Mouse (Mus musculus) neural tube, embryonic 11.5 days (tissue): ENCODE data around the gene Gdf15. TPM values are rescaled to one million over a fixed set of nuclear protein-coding genes. Genes with fewer than 3 reads are reported as not detected.

Experiments
- ATAC-seq: fragments of 200-750 bp; cut with Nextera tagmentation; 2 replicates; pipeline ENCODE4 v1.8.0; 2017; ENCODE audit warnings: moderate number of reproducible peaks, mild to moderate bottlenecking, moderate TSS enrichment, moderate library complexity; ENCODE audit not compliant: insufficient read depth, low FRiP score, low TSS enrichment
- DNase-seq: peaks from one replicate; pipeline ENCODE4 v3.0.0-alpha.2; 2015; ENCODE audit warnings: low spot score
- H3K27ac ChIP-seq: fragments of 300-500 bp; sonication (generic); 2 replicates; pipeline ENCODE4 v1.5.1; 2014; ENCODE audit warnings: low read depth, mild to moderate bottlenecking, low read length
- H3K27me3 ChIP-seq: fragments of 300-500 bp; sonication (generic); 2 replicates; pipeline ENCODE4 v1.6.1; 2014; ENCODE audit warnings: mild to moderate bottlenecking, low read length, mixed read lengths; ENCODE audit not compliant: control insufficient read depth, insufficient read depth
- H3K36me3 ChIP-seq: fragments of 300-500 bp; sonication (generic); 2 replicates; pipeline ENCODE4 v1.6.1; 2014; ENCODE audit warnings: mild to moderate bottlenecking, low read length, moderate library complexity, mixed read lengths; ENCODE audit not compliant: control insufficient read depth, insufficient read depth
- H3K4me1 ChIP-seq: fragments of 300-500 bp; sonication (generic); 2 replicates; pipeline ENCODE4 v1.6.1; 2014; ENCODE audit warnings: low read length, mixed read lengths; ENCODE audit not compliant: control insufficient read depth, insufficient read depth
- H3K4me2 ChIP-seq: fragments of 300-500 bp; sonication (generic); 2 replicates; pipeline ENCODE4 v1.6.1; 2014; ENCODE audit warnings: low read depth, mild to moderate bottlenecking, moderate library complexity
- H3K4me3 ChIP-seq: fragments of 300-500 bp; sonication (generic); 2 replicates; pipeline ENCODE4 v1.5.1; 2014; ENCODE audit warnings: low read depth, low read length
- H3K9ac ChIP-seq: fragments of 300-500 bp; sonication (generic); 2 replicates; pipeline ENCODE4 v1.6.1; 2014; ENCODE audit warnings: mild to moderate bottlenecking, low read length
- H3K9me3 ChIP-seq: fragments of 300-500 bp; sonication (generic); 2 replicates; pipeline ENCODE4 v1.6.1; 2016; ENCODE audit warnings: low read length; ENCODE audit not compliant: control insufficient read depth
- WGBS: fragments of 180-500 bp; shearing (Covaris S2); extraction: QIAGEN DNeasy Blood & Tissue Kit; methylation state at CpG from one replicate; pipeline ENCODE4 v1.1.7; 2014; 5-methylcytosine and 5-hydroxymethylcytosine counted together
- polyA plus RNA-seq: library from polyadenylated mRNA; unstranded; fragments of >200 nt; fragmentation: Nextera tagmentation; extraction: Ambion mirVana; gene quantifications from 2 replicates; pipeline ENCODE4 v1.2.1, GENCODE M21; 2014

Gdf15 gene
- 0.28 TPM in 1 of 2 replicates, not detected in the other for polyA plus RNA-seq

GRCm38 (mm10) chr8:70632346-70632892 lies at the start of gene Gdf15:
TSS of gene Gdf15 (minus strand) at chr8:70632456.
- Histone ChIP-seq H3K4me1 (peaks cover 10% of the 10 kb centered on the region; the same call in 1 of the 2 replicates), H3K27me3 (peaks cover 11% of the 10 kb centered on the region), H3K9me3 (no peaks in the 10 kb centered on the region), H3K4me2 (no peak within 1 kb of the TSS), H3K9ac (no peak within 1 kb of the TSS), H3K36me3 (no peaks in the 10 kb centered on the region), H3K4me3 (no peak within 1 kb of the TSS), H3K27ac (no peak within 1 kb of the TSS)
- no peak for DNase-seq
- WGBS = 76% methylated on average over 6 of the region's 6 CpGs
- ATAC-seq = no peak

- H3K9ac ChIP-seq = no peak overlapping the region
- H3K36me3 ChIP-seq = peaks cover 8% of the 10 kb centered on the region
- H3K4me2 ChIP-seq = no peak overlapping the region
- H3K27ac ChIP-seq = no peak overlapping the region
- WGBS = 80% methylated on average over 3 of the region's 3 CpGs
- no peaks in the 10 kb centered on the region for H3K9me3 ChIP-seq
- no peaks in the 10 kb centered on the region for H3K27me3 ChIP-seq
- peaks cover 4% of the 10 kb centered on the region for H3K4me1 ChIP-seq
- no peak for ATAC-seq
- no peak overlapping the region for H3K4me3 ChIP-seq
- no peak for DNase-seq
These were observed 49.2 kb upstream of the Gdf15 start for GRCm38 (mm10) chr8:70681410-70681809.

GRCm38 (mm10) chr8:70680039-70680438 lies 47.8 kb upstream of the Gdf15 start:
- Histone ChIP-seq H3K4me2 (no peak overlapping the region), H3K4me1 (peaks cover 4% of the 10 kb centered on the region), H3K27me3 (no peaks in the 10 kb centered on the region), H3K9me3 (no peaks in the 10 kb centered on the region), H3K27ac (no peak overlapping the region), H3K9ac (no peak overlapping the region), H3K4me3 (no peak overlapping the region), H3K36me3 (peaks cover 8% of the 10 kb centered on the region)
- DNase-seq (no peak), ATAC-seq (no peak)
- 81% methylated on average over 3 of the region's 3 CpGs for whole genome bisulfite sequencing

GRCm38 (mm10) chr8:70679404-70679803 lies 47.1 kb upstream of the Gdf15 start:
- no peak for ATAC-seq
- WGBS = 96% methylated on average over 4 of the region's 4 CpGs

GRCm38 (mm10) chr8:70678679-70679078 lies 46.4 kb upstream of the Gdf15 start:
- H3K4me1 ChIP-seq = peaks cover 10% of the 10 kb centered on the region
- no peaks in the 10 kb centered on the region for H3K9me3 ChIP-seq
- ATAC-seq = no peak
- peaks cover 8% of the 10 kb centered on the region for H3K36me3 ChIP-seq
- no peak for DNase-seq
- H3K27ac ChIP-seq = no peak overlapping the region
- no peak overlapping the region for H3K4me3 ChIP-seq
- H3K9ac ChIP-seq = no peak overlapping the region
- no peak overlapping the region for H3K4me2 ChIP-seq
- no peaks in the 10 kb centered on the region for H3K27me3 ChIP-seq

More at GRCm38 (mm10) chr8:70679404-70679803, 47.1 kb upstream of the Gdf15 start:
- Histone ChIP-seq H3K4me2 (no peak overlapping the region), H3K9ac (no peak overlapping the region), H3K27me3 (no peaks in the 10 kb centered on the region), H3K4me3 (no peak overlapping the region), H3K36me3 (peaks cover 8% of the 10 kb centered on the region), H3K27ac (no peak overlapping the region), H3K4me1 (peaks cover 4% of the 10 kb centered on the region), H3K9me3 (no peaks in the 10 kb centered on the region)
- DNase-seq = no peak

- DNase-seq = no peak
- ATAC-seq = no peak
- H3K9me3 ChIP-seq = no peaks in the 10 kb centered on the region
These were observed 45.3 kb upstream of the Gdf15 start for GRCm38 (mm10) chr8:70677451-70678080.

GRCm38 (mm10) chr8:70675336-70675735 lies 43.1 kb upstream of the Gdf15 start:
- no peak overlapping the region for H3K4me3 ChIP-seq
- no peak for ATAC-seq
- no peak for DNase-seq
- peaks cover 8% of the 10 kb centered on the region for H3K36me3 ChIP-seq
- peaks cover 7% of the 10 kb centered on the region for H3K4me1 ChIP-seq
- no peak overlapping the region for H3K4me2 ChIP-seq
- 100% methylated on average over 1 of the region's 1 CpGs for WGBS
- H3K9me3 ChIP-seq = no peaks in the 10 kb centered on the region
- H3K9ac ChIP-seq = no peak overlapping the region
- no peak overlapping the region for H3K27ac ChIP-seq
- H3K27me3 ChIP-seq = no peaks in the 10 kb centered on the region

More at GRCm38 (mm10) chr8:70677451-70678080, 45.3 kb upstream of the Gdf15 start:
- H3K4me2 ChIP-seq = no peak overlapping the region
- no peaks in the 10 kb centered on the region for H3K27me3 ChIP-seq
- no peak overlapping the region for H3K4me3 ChIP-seq
- 0 out of 2 replicates have a peak overlapping the region, but pooled peaks have one; percentile 19 for H3K9ac ChIP-seq
- peaks cover 10% of the 10 kb centered on the region for H3K4me1 ChIP-seq
- H3K27ac ChIP-seq = no peak overlapping the region
- 92% methylated on average over 15 of the region's 15 CpGs for WGBS
- peaks cover 8% of the 10 kb centered on the region for H3K36me3 ChIP-seq

GRCm38 (mm10) chr8:70674716-70675115 lies 42.5 kb upstream of the Gdf15 start:
- DNase-seq (no peak), ATAC-seq (no peak)
- WGBS = 82% methylated on average over 4 of the region's 4 CpGs
- no peak overlapping the region for H3K4me2 ChIP-seq
- H3K4me1 ChIP-seq = peaks cover 7% of the 10 kb centered on the region
- no peak overlapping the region; the same call in 1 of the 2 replicates for H3K9ac ChIP-seq
- no peak overlapping the region for H3K4me3 ChIP-seq
- H3K36me3 ChIP-seq = peaks cover 8% of the 10 kb centered on the region
- no peaks in the 10 kb centered on the region for H3K27me3 ChIP-seq
- no peaks in the 10 kb centered on the region for H3K9me3 ChIP-seq
- no peak overlapping the region for H3K27ac ChIP-seq

GRCm38 (mm10) chr8:70674109-70674508 lies 41.9 kb upstream of the Gdf15 start:
- Histone ChIP-seq H3K9me3 (no peaks in the 10 kb centered on the region), H3K4me2 (peak overlapping the region; percentile 76), H3K4me3 (peak overlapping the region; percentile 50), H3K9ac (peak overlapping the region; percentile 66), H3K36me3 (peaks cover 8% of the 10 kb centered on the region), H3K27ac (peak overlapping the region; percentile 78), H3K4me1 (peaks cover 7% of the 10 kb centered on the region), H3K27me3 (no peaks in the 10 kb centered on the region)
- 89% methylated on average over 3 of the region's 3 CpGs for WGBS
- DNase-seq (no peak), ATAC-seq (no peak)
